Mouse (Mus musculus): ENCODE data around the gene Dnm3.

Dnm3 gene

DNA sequence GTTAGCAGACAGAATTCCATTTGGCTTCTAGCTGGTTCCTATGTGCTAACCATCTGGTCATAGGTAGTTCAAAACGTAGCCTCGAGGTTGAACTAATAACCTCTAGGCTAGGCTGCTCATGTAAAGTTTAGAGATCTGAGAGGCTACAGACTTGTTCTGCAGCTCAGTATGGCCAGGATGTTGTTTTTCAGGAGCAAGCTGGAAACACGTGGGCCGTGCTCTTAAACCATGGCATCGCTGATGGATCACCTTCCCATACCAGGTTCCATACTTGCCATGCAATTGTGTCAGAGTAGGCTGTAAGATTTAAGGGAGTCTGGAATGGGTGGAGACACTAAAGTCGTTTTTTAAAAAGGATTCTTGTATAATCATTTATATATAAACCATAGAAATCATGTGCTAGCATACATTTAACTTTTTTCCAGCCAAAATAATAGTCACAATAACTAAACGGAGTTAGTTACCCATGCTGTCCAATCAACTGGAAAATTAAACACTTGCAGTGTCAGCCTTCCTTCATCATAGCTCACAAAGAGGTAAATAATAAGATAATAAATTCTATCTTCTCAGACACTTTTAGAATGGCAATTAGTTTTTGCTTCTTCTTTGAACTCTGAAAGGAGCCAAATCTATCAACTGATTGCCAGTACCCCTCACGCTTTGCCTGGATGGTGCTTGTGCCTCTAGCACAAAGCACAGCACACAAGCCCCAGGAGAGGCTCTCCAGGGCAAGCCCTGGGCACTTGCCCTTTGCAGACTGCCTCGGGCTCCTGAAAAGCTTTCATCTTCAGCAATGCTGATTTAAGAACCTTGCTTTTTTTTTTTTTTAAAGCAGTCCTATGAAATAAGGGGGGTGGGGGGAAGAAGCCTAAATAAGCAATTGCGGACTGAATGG, 486.9 kb downstream of the Dnm3 start:
- no peak for DNase-seq (ENCODE audit: low spot score in 2 of 2)

GRCm38 (mm10) chr1:161983979-161984566, 493.8 kb downstream of the Dnm3 start:
- DNase-seq (ENCODE audit: low spot score in 2 of 2), result no peak

DNA sequence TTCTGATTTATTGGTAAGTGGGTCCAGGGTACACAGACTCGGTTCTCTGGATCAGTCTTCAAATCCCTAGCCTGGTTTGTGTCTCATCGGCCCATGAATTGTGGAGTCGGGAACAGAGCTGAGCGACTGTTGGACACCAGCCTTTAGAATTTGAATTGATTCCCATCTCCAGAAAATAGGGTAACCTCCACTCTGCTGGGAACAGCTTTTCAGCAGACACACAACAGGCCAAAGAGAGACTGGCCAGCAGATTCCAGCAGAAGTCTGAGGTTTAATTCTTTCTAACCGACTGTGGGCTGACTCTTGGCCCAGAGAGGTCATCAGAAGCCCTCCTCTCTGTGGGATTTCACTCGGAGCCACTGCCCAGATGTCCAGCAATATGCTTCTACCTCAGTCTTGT, 494.4 kb downstream of the Dnm3 start:
- no peak for DNase-seq (ENCODE audit: low spot score in 2 of 2)

- DNase-seq (ENCODE audit: low spot score in 2 of 2), result no peak
These were observed 497.1 kb downstream of the Dnm3 start for GRCm38 (mm10) chr1:161980626-161981298.

DNA sequence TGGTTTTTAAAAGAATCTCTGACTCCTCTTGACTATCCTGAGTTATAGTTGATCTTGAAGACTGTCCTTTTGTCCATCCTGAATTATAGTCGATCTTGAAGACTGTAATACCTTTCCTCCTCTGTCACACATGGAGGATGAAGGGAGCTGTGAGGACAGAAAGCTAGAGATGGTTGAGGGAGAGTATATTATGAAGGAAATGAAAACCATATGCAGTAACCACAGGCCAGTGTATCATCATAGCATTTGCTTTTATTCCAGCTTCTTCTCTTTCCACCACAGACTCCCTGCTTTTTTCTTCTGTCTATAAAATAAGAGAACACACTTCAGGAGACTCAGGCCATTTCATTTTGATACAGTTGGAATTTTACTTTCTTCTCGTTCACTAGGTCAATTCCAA, 497.8 kb downstream of the Dnm3 start:
- DNase-seq (ENCODE audit: low spot score in 2 of 2), result no peak

- DNase-seq (ENCODE audit: low spot score in 2 of 2), result no peak
These were observed 498.3 kb downstream of the Dnm3 start, which contains the start of gene 4930558K02Rik for GRCm38 (mm10) chr1:161979536-161979935. 4930558K02Rik (minus strand) TSS chr1:161979636.

GRCm38 (mm10) chr1:161978173-161978700, 499.6 kb downstream of the Dnm3 start:
- DNase-seq (ENCODE audit: low spot score in 2 of 2), result no peak

DNA sequence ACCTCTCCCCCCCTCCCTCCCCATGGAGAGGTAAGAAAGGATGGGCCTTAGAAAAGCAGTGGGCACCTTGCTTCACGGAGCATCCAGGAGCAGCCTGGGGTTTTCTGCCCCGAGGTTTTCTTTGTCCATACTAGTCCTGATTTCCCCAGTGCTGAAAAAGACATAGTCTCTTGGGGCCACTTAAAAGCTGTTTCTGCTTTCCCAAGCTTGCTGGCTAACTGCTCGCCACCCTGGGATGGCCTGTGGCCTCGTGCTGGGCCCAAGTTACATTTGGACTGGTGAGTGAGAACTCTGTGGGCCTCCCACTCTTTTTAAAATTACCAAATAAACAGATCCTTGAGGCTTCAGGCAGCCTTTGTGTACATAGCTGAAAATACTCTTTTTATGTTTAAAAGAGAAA, 500.5 kb downstream of the Dnm3 start:
- DNase-seq (ENCODE audit: low spot score in 2 of 2), result no peak

GRCm38 (mm10) chr1:161976255-161977182, 501.3 kb downstream of the Dnm3 start:
- DNase-seq (ENCODE audit: low spot score in 2 of 2), result peak; percentile 50 to 69

GRCm38 (mm10) chr1:161972233-161972632, 505.6 kb downstream of the Dnm3 start:
- DNase-seq (ENCODE audit: low spot score in 2 of 2), result no peak

DNA sequence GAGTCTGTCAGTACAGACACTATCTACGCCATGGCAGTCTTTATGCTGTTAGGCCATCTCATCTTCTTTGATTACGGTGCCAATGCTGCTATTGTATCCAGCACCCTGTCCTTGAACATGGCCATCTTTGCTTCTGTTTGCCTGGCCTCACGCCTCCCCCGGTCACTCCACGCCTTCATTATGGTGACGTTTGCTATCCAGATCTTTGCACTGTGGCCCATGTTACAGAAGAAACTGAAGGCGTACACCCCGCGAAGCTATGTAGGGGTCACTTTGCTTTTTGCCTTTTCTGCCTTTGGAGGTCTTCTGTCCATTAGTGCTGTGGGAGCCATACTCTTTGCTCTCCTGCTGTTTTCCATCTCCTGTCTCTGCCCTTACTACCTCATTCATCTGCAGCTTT, 507.0 kb downstream of the Dnm3 start:
- no peak for DNase-seq (ENCODE audit: low spot score in 2 of 2)

GRCm38 (mm10) chr1:161968589-161969407, 509.0 kb downstream of the Dnm3 start, which contains the start of gene Pigc:
Pigc (plus strand) TSS chr1:161969186.
- peak; percentile 92 to 94 for DNase-seq (ENCODE audit: low spot score in 2 of 2)

DNA sequence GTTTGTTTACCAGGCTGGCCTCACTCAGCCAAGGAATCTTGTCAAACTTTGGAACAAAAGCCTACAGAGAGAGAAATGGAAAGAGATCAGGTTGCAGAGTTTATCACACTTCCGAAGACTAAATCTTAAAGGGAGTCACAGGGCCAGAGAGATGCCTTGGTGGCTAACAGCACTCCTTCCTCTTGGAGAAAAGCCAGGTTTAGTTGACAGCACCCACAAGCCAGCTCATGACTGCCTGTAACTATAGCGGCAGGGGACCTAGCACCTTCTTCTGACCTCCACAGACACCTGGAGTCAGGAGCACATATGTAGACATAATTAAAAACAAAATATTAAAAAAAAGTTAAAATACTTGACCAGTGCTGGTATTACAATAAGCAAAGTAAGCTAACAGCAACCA, 509.9 kb downstream of the Dnm3 start:
- DNase-seq (ENCODE audit: low spot score in 2 of 2), result no peak

- no peak for DNase-seq (ENCODE audit: low spot score in 2 of 2)
These were observed 515.1 kb downstream of the Dnm3 start for GRCm38 (mm10) chr1:161962465-161963377.

DNA sequence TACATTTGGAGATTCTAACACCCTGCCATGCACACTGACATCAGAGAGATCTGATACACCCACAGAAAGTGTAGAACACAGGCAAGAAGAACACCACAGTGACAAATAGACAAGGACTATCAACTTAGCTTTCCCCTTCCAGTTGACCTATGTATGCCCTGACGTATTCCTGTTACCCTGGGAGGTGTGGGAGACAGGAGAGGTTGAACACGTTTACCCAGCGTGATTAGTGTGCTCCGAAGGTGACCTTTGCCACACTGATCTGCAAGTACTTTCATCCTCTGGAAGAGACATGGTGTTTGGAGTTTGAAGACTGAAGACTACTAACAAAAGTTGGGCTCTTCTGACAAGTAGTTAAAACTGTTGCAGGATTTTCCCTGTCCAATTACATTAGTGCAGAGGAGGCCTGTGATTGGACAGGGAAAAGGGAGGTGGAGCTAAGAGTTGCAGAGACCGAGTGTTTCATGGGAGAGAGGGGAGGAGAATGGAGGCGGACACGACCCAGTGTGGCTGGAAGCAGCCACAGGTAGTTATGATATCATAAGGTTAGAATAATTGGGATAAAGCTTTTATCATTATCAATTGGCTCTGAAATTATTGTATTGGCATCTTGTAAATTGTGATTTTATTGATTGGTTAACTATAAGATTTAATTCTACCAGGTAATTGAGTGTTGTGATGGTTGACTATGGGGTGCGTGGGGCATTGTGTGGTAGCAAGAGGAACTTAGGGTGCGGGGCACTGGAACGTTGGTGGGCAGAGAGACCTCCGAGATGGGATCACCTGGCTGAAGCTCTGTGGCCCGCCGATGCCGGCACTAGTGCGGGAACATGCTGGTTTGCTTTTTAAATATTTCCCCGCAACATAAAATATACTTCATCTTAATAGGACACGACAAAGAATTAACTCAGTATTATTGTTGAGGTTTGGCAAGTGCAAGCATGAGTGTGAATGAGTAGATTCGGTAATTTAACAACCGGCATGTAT, 519.6 kb downstream of the Dnm3 start:
- DNase-seq (ENCODE audit: low spot score in 2 of 2), result no peak

DNA sequence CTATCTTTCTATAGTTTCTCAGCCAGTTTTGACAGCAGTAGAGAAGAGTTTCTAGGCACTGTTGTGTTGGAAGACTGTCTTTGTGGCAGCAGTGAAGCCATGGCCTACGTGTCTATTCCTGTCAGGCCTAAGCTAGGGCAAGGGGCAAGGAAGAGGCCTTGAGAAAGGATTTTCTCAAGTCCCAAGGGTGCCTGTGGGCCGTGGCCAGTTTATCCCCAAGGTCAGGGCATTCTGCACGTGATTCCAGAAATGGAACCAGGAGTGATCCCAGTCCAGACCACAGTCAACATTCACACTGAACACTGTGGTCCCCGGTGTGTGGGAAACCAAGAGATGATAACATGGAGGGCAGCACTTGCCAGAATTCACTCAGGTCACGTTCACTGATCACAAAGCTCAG, 522.0 kb downstream of the Dnm3 start:
- DNase-seq (ENCODE audit: low spot score in 2 of 2), result no peak

DNA sequence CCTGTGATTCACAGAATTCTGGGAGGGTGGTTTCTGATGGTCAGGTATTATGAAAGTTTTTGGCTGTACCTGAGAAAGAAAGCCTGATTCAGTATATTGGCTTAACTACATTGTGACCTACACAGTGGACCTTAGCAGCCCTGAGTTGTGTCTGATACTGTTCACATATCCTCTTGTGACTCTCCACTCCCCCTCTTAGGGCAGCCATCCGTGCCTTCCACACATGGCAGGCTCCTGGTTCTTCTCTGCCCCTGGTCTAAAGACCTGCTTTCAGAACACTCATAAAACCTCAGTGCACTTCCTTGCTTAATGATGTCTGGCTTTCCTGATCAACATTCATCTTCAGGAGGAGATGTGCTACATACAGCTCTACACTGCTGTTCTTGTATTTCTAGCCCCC, 525.2 kb downstream of the Dnm3 start:
- DNase-seq (ENCODE audit: low spot score in 2 of 2), result no peak

Data from urinary bladder, postnatal 4 days (tissue).